Comparison of ENCODE assay signal across 8 mouse cellular contexts in the genomic region with DNA sequence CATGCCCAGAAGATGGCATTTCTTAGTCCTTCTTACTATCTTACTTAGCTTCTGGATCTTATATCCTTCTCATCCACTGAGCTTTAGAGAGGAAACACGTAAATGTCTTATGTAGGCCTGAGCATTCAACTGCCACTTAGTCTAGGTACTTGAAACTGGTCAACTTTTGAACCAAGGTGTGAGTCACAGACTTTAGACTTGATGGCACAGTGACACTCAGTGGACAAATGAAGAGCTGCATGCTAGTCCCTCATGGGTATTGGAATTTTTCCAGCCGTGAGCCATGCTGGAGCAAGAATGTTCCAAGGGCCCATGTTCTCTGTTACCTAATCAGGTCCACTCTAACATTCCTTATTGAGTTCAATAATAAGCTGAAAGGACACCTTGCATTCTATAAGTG. TPM values are rescaled to one million over a fixed set of nuclear protein-coding genes. Genes with fewer than 3 reads are reported as not detected.
DNase-seq lines count a peak whose midpoint lies in the region; ATAC-seq lines count a peak whose summit lies in the region.

No protein-coding gene starts in this region.

- peak; percentile 21; the same call in 1 of the 2 replicates for ATAC-seq in forebrain, embryonic 13.5 days
- ATAC-seq in forebrain, embryonic 15.5 days (replicated peaks) = no peak
- peak; percentile 64 for ATAC-seq in inflammation-experienced regulatory T-cells, adult 6 months

- H3K36me3 ChIP-seq in forebrain, embryonic 13.5 days (ENCODE audit: poor library complexity, severe bottlenecking) = no peaks in the 10 kb centered on the region
- no peaks in the 10 kb centered on the region for H3K36me3 ChIP-seq in forebrain, embryonic 15.5 days

- H3K4me2 ChIP-seq in forebrain, embryonic 13.5 days = no peak overlapping the region
- H3K4me2 ChIP-seq in forebrain, embryonic 15.5 days (replicated peaks) = no peak overlapping the region

- H3K9ac ChIP-seq in forebrain, embryonic 13.5 days = no peak overlapping the region
- no peak overlapping the region for H3K9ac ChIP-seq in forebrain, embryonic 15.5 days (replicated peaks)

- no peaks in the 10 kb centered on the region for H3K4me1 ChIP-seq in forebrain, embryonic 13.5 days
- no peaks in the 10 kb centered on the region for H3K4me1 ChIP-seq in forebrain, embryonic 15.5 days

- no peak overlapping the region for H3K4me3 ChIP-seq in forebrain, embryonic 13.5 days
- no peak overlapping the region for H3K4me3 ChIP-seq in forebrain, embryonic 15.5 days

- H3K9me3 ChIP-seq in forebrain, embryonic 13.5 days (replicated peaks) = no peaks in the 10 kb centered on the region
- H3K9me3 ChIP-seq in forebrain, embryonic 15.5 days = no peaks in the 10 kb centered on the region

- WGBS in forebrain, embryonic 13.5 days = 54% methylated on average over 2 of the region's 2 CpGs
- 66% methylated on average over 2 of the region's 2 CpGs for WGBS in forebrain, embryonic 15.5 days

- no peaks in the 10 kb centered on the region for H3K27me3 ChIP-seq in forebrain, embryonic 13.5 days
- no peaks in the 10 kb centered on the region for H3K27me3 ChIP-seq in forebrain, embryonic 15.5 days

- no peak overlapping the region for H3K27ac ChIP-seq in forebrain, embryonic 13.5 days
- H3K27ac ChIP-seq in forebrain, embryonic 15.5 days (replicated peaks) = no peak overlapping the region

- intact Hi-C loops in left cerebral cortex, postnatal 25 days (cut with DNase I) = loop anchor here (2.0 to 10.0 kb wide), 3 partner anchors 82 to 806 kb away; no protein-coding TSS in a partner anchor

- DNase-seq in urinary bladder, adult 18-20 months (ENCODE audit: low spot score in 2 of 2) = peak; percentile 35 to 48
- no peak for DNase-seq in urinary bladder, adult 2 months (ENCODE audit: low spot score)
- DNase-seq in embryo, embryonic 10 days (ENCODE audit: low spot score) = peak; percentile 67
- DNase-seq in left cerebral cortex, postnatal 25 days (ENCODE audit: low spot score in 2 of 2) = peak; percentile 55 to 64
- peak; percentile 65 to 73 for DNase-seq in right cerebral cortex, adult 2 months (ENCODE audit: low spot score in 2 of 2)

RNA-seq across cellular contexts. Expression of gene Adipor2, which starts 13.0 kb away (rescaled TPM):
- polyA plus RNA-seq in forebrain, embryonic 13.5 days (2015; fragmentation: Nextera tagmentation; extraction: Ambion mirVana) = 38.3 and 43.1 TPM in 2 replicates
- polyA plus RNA-seq in forebrain, embryonic 15.5 days (2015; fragmentation: Nextera tagmentation; extraction: Ambion mirVana) = 43.1 and 45.5 TPM in 2 replicates
- polyA plus RNA-seq in urinary bladder, adult 2 months (2012; rRNA removed) = 104 and 112 TPM in 2 replicates
- 1 to 10 TPM; 9.3 to 9.7 (median 9.4) TPM for polyA plus RNA-seq in inflammation-experienced regulatory T-cells, adult 6 months (2017; shearing (Covaris generic))
- total RNA-seq in left cerebral cortex, postnatal 25 days (2021) = 10 to 100 TPM; 36.6 to 40.2 TPM

RNA-seq across cellular contexts. Expression of gene Fbxl14, which starts 49.0 kb away (rescaled TPM):
- polyA plus RNA-seq in forebrain, embryonic 13.5 days (2015; fragmentation: Nextera tagmentation; extraction: Ambion mirVana) = 4.1 and 4.2 TPM in 2 replicates
- 3.7 and 4.0 TPM in 2 replicates for polyA plus RNA-seq in forebrain, embryonic 15.5 days (2015; fragmentation: Nextera tagmentation; extraction: Ambion mirVana)
- polyA plus RNA-seq in urinary bladder, adult 2 months (2012; rRNA removed) = 28.2 and 30.6 TPM in 2 replicates
- polyA plus RNA-seq in inflammation-experienced regulatory T-cells, adult 6 months (2017; shearing (Covaris generic)) = 10 to 100 TPM; 13.8 to 15.1 (median 14.3) TPM
- total RNA-seq in left cerebral cortex, postnatal 25 days (2021) = 10 to 100 TPM; 33.5 to 34.3 TPM
